Mouse (Mus musculus) layer of hippocampus, adult 9-10 months (tissue): ENCODE measurements around the gene Foxp4.

Experiments used
- DNase-seq: peaks from one replicate; pipeline ENCODE4 v3.0.0; 2022; ENCODE audit warnings: low spot score

Gene Foxp4

DNA sequence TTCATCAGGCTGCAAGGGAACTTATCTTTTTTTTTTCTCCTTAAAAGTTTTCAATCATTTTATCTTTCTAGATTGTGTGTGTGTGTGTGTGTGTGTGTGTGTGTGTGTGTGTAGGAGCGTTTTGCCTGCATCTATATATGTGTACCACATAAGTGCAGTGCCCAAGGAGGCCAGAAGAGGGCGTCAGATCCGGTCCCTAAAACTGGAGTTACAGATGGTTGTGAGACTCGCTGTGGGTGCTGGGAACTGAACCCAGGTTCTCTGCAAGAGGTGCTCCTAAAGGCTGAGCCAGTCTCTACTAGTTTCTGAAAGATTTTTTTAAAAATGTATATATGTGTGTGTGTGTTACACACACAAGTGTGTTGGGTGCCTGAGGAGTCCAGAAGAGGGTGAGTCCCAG lies 5.0 kb upstream of the Foxp4 start:
- DNase-seq = no peak

DNA sequence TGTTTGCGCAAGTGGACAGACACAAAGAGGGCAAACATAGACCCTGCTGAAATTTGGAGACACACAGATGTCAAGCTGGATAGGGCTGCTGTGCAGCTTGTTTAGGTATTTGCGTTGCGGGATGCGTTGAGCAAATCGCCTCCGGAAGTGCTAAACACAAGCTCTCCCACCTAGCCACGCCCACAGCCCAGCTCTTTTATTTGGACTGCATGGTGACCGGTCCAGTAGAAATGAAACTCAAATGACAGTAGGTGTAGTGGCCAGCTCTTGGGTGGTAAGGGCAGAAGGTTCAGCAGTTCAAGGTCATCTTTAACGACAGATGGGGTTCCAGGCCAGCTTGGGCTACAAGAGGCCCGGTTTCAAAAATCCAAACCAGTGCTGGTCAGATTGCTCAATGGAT lies 1.5 kb upstream of the Foxp4 start:
- no peak for DNase-seq

DNA sequence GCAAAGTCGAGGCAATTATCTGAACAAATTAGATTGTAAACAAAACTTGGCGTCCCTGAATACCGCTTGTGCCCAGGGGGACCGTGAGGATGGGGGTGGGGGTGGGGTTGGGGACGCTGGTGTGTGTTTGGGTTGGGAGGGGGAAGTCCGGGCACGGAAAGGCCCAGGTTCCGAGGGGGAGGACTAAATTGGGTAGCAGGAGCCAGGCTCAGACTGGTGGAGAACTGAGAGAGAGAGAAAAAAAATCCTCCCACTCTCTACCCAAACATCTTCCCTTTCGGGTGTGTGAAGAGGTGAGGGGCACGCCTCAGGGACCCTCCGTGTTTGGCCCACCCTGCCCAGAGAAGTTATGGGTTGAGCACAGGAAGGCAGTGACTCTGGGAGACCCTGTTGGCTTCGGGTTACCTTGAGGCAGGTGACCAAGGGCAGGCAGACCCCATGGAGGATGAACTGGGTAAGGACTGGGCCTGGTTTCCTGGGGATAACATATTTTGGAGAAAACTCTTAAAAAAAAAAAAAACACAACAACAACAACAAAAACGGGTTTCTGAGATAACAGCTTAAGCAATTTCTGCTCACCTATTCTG lies 988 bp upstream of the Foxp4 start:
- no peak for DNase-seq

DNA sequence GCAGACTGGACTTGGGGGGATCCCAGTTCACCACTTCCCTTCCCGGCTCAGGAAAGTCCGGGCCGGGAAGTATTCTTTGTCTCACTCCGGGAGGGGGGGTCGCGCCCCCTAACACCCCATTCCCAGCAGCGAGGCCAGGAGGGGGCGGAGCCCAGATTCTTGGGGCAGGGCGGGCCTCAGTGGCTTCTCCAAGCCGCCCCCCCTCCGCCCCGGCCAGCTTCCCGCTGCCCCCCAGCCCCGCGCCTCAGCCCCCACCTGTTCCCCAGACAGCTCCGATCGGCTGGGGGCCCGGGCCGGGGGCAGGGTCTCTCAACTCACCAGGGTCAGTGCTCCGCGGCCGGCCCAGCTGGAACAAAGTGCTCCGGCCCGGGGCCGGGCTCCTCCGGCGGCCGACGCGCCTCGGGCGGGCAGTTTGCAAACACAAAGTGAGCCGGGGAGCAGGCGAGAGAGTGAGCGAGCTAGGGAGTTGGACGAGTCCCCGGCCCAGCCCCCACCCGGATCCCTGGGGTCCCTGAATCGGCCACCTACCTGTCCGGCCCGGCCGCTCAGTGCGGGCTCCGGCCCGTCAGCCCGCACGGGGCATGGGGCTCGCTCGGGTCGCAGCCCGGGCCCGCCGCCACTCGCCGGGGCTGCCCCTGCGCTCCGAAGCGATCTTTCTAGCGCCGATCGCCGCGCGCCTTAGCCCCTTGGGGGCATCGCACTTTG lies 615 bp downstream of the Foxp4 start:
- DNase-seq = no peak

DNA sequence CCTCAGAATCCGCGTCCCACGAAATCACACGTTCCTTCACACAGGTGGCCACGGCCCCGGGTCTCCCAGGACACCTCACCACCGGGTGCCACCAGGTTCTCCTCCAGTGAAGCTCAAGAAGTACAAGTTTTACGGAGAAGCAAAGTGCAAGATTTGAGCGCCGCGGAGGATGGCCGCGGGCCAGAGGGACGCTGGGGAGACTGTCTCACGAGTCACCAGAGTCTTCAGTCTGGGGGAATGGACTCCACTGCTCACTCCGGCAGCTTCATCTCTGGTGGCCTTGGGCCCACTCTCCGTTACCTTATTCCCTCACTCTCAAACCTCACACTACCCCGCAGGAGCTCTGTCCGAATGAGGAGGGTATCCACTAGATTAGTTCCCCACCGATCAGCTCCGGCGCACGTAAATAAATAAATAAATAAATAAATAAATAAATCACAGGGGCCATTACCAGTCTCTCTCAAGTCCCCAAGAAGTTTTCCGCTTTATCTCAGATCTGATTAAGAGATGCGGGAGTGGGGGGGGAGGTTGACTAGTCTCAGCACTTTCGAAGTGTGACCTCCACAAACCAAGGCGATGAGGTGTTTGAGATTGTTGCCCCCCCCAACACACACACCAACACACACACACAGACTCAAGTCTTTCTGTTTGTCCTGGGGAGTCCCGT lies 1.3 kb downstream of the Foxp4 start:
- no peak for DNase-seq

DNA sequence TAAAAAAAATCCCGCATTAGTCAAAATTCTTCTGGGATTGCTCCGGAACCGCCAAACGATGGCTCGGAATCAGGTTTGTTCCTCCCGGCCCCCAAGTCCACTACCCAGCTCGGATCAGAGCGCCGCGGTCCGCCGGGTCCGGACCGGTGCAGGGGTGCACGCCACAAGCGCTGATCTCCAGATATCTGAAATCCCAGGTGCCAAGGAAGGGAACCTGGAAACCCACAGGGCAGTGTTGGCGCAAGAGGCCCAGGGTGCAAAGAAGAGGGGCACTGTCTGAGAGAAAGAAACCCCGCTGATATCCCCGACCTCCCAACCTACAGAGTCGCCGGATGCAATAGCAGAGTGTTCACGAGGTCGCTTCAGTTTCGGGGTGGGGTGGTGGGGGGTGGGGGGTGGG lies 1.9 kb downstream of the Foxp4 start:
- no peak for DNase-seq

DNA sequence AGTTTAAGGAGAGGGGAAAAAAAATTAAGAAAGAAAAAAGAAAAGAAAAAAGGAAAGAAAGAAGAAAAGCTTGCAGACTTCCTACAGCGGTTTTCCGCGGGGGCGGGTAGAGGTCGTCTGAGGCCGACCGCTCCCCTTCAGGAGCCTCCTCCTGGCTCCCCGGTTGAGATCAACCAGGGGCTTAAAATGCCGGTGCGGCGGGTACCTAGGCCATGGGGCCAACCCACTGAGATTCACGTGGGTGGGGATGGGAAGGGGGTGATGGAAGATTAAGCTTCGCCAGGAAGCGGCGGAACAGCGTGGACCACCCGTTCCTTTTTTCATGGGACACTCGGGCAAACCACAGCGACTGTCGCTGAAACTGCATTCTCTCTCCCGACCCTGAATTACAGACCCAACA lies 2.3 kb downstream of the Foxp4 start:
- DNase-seq = no peak

DNA sequence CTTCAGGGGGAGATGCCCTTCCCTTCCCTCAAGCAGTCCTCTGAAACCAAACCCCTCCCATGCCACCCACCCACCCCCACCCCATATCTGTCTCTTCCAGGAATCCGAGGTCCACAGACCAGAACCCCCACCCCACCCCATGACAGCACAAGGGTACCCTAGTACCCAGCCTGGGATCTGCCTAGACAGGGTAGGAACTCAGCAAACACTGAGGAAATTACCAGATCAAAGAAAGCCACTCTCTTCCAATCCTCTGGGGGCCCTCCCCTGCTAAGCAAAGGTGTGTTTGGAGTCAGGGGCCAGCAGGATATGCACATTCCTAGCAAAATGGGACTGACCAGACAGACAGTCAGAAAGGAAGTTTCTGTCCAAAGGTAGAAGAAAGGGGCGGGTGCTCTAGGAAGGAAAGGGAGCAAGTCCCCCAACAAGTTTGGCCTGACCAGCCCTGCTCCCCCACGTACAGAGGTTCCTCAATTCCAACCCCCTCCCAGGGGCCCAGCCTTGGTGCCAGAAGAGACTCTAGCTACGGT lies 3.2 kb downstream of the Foxp4 start:
- DNase-seq = no peak

DNA sequence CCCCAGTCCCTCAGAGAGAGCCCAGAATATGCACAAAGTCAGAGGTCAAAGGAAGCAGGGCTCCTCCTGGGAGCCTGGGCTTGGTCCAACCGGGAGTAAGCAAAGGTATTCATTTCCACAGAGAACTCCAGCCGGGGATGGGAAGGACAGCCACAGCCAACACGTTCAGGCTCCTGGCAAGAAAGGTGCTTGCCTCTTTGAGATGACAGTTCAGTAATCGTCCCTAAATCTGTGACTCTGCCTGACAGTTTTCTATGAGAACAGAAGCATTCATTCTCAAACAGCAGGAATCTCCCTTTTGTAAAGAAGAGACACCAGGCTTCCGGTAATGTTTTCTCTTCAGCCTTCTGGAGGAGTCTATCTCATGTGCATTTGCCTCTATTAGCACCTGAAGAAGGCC lies 4.6 kb downstream of the Foxp4 start:
- DNase-seq = no peak

DNA sequence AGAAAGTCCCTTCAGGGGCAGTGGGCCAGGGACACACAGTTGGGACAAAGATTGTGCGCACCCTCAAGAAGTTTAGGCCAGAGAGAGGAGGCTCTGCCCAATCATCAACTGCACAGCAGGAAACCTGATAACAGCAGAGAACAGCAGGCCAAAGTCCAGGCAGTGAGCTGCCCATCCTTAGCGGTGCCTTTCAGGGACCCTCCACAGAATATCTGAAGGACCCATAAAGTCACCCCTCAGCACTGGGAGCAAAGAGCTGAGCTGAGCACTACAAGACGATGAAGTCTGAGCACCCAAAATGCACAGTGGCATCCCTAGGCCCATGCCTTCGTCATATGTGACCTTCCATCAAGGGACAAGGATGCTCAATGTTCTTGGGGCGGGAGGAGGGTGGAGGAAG lies 6.5 kb downstream of the Foxp4 start:
- DNase-seq = no peak

DNA sequence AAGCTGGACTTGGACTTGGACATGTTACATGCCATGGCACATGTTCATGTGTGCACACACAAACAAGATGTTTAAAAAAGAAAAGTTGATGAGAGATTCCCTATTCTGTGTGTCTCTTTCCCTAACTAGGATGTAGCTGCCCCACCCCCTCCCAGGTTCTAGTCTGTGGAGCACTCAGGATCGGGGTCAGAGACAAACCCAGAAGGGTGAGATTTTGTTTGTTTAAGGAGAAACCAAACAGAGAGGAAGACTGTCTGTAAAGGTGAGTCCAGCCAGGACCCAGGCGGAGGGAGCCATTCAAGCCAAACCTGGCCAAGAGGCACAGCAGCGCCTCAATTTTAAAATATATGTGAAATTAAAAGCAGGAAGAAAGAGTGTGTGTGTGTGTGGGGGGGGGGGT lies 7.2 kb downstream of the Foxp4 start:
- DNase-seq = no peak

DNA sequence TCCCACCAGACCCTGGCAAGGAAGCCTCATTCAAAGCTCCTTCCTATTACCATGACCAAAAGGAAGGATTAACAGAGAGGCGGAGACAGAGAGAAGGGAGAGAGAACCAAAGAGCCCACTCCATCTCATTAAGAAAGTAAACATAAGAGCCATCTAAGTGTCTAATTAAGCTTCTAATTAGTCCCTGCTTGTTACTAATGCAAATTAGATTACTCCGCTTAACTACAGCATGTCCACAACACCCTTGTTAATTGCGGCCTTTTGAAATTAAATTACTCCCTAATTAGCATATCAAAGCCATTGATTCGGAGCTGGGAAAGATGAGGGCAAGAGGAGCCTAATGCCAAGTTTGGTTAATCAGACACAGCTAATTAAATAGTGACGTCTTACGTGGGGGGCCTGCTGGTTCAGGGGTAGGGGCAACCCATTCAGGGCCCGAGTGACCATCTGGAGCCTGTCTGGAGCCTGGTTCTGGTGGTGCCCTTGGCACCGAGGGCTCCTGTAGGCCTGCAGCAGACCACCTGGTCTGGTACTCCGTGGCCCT lies 9.7 kb downstream of the Foxp4 start:
- no peak for DNase-seq

DNA sequence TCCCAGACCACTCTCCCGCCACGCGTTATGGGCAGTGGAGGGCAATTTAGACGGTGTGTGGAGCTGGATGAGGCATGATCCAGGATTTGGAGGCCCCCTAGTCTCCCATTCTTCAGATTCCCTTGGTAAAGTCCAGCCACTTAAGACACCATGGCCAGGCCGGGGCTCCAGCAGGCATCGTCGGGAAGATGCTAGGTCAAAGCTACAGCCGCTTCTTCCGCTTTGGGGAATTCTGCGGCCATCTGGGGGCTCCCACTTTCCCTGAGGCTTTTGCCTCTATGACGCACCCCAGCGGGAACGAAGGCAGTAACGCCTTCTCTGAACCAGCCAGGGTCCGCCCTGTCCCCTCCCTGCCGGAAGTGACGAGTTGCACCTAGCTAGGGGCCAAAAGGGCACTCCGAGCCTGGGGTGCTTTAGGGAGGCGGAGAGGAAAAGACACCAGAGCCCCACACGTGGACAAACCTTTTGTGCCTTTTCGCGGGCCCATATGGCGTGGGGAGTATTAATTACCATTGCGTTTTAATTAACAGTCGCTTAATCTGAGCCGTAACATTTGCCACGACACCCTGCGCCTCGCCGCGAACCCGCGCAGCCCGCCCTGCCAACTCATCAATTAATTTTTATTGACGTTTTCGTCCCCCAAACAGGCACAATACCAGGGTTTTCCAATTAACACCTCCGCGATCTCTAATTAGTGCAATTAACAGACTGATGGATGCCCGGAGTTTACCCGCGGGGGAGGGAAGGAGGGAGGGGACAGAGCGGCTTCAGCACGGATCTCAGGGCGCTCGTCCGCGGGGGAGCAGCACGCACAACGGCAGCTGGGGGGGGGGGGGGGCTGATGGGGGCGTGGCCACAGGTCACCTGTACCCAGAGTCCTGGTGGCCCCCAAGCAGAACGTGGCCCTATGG lies 15.1 kb downstream of the Foxp4 start:
- DNase-seq = no peak

DNA sequence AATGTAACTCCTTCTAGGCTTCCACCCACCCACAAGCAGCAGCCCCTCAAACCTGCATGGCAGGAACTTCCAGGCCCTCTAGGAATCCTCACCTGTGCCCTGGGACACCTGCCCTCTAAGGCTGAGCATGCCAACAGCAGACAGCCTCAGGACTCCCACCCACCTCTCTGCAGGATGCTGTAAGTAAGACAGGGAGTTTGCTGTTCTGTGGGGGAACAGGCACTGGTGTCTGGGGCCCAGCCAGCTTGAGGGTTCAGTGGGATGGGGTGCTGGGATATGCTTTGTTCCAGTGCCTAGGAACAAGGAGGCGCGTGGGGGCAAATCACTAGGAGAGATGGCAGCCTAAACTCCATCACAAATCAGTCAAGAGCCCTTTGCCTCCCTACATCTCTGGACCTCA lies 16.4 kb downstream of the Foxp4 start:
- no peak for DNase-seq

DNA sequence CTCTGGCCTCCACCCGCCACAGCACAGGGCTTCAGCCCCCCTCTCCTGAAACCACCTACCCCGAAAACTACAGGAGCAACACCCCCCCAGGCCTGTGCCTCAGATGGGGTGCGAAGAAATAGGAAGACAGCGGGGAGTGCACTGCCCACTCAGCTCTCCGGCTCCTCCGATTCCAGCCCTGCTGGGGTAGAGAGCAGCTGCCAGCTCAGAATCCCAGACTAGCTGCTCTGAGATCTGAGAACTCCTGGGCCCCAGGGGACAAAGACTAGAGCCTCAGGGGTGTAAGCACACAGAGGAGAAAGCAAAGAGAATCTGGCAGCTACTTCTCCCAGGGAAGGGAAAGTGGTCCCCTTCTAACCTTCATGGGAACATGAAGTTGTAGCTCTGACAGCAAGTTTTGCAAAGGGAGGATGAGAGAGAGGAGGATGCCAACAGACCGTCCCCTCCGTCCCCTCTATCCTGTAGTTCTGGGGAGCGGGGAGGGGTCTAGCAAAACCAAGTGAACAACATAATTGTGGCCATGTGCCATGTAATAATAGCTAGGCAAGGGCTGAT lies 17.0 kb downstream of the Foxp4 start:
- no peak for DNase-seq

DNA sequence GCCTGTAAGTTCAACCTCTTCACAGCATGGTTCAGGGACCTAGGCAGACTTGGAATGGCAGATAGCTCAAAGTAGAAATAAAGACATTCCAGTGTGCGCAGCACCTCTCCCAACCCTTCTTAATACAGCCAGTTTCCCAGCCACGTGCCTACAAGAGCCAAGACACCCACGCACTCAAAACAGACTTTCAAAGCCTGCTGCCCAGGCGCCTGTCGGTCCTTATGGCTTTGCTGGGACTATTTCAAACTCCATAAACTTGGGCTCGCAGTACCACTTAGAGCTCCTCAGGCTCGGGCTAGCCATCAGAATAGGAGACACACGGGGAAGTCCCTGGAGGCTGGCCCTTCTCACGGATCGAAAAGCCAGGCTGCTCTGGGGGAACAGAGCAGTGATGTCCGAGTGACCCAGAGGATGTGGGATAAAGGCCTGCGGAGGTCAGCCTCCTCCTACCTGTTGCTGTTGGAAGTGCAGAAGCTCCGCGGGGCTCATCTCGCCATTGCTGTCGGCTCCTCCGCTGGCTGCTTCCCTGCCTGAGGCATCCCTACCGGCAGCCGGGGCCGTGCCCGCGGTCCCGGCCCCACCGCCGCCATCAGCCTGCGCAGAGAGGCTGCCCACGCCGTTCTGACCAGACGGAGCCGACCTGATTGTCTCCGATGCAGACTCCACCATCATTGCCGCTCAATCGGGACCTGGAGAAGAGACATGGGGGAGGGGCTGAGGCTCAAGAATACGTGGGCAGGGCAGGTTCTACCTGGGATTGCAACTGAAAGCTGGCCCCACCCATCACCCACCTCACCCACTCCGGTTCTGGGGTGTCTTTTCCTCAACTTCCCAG lies 20.4 kb downstream of the Foxp4 start:
- no peak for DNase-seq

DNA sequence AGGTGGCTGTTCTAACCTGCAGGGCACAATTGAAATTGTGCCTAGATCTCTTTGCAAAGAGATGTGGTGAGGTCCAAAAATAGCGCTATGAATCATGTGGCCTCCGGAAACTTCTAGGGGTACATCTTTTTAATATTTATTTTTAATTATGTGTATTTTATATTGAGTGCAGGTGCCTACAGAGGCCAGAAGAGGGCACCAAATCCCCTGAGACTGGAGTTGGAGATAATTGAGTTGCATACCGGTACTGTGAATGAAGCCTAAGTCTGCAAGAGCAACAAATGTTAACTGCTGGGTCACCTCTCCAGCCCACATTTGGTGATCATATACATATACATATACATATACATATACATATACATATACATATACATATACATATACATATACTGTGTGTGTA lies 22.7 kb downstream of the Foxp4 start:
- DNase-seq = no peak

DNA sequence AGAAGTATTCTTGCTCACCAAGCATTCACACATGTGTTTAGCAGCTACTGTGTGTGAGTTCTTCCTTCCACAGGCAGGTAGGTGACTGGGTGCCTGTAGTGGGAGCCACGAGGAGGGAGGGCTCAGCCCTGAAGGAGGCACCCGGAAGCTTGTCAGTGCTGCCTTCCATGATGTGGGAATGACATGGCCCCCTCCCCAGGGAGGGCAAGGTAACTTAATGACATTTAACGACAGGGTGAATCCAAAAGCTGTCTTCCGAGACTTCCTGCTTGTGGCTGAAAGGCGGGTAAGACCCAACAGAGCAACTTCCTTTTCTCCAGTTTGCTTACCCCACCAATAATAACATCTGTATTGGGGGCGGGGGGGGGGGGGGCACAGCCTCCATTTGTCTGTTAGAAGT lies 23.7 kb downstream of the Foxp4 start:
- DNase-seq = no peak

DNA sequence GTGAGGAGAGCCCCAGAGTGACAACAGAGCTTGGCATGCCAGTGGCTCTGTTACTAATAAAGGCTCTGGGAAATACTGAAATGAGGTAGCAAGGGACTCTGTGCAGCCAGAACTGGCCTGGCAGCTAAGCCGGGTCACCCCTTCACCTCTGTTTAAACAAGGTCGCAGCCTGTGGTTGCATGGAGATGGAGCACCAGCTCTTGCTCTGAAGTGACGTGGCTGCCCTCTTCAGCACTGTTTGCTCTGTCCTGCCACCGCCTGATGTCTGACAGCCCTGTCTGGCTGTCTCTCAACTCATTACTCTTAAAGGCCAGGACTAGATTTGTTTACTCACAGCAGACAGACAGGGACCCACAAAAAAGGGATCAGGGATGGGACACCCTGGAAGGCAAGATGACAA lies 25.3 kb downstream of the Foxp4 start:
- DNase-seq = no peak

DNA sequence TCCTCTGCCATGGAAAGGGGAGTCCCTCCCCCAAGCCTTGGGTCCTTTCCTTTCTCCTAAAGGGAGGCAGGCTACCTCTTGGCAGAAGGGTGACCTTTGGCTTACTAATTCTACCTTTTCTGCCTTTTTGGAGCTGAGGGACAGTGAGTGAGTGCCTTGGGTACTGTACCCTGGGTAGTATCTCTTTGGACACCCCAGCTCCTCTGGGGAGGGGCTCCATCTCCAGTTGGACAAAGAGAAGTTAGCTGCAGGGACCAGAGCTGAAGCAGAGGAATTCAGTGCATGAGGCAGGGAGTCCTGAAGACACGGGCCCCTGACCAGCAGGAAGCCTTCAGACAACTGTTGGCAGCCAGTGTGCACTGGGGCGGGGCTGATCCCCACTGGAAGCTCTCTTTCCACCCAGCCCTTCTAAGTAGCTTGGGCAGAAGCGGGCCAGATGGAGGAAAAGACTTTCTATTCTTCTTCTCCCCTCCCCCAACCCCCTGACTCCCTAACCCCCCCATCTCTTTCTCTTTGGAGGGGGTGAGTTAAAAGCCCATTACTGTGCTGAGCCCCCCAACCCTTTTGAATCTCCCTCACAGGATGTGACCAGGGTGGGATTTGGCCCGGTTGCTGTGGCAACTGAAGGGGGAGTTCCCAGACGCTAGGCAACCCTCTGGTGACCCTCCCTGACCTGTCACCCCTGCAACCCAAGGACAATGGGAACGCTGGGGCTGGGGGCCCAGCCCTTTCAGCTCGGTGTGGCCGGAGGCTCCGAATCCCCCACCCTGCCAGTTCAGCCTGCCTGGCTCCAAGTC lies 26.3 kb downstream of the Foxp4 start:
- DNase-seq = no peak
